Mouse (Mus musculus) cerebellum, adult 2 months (tissue): ENCODE measurements around the gene Gm28729.

ENCODE experiments used
- CTCF ChIP-seq: fragments of 200-500 bp; IDR thresholded peaks from 2 replicates; pipeline ENCODE4 v1.5.1; 2011; ENCODE audit warnings: low read depth, mild to moderate bottlenecking, control low read depth, low read length, moderate library complexity, borderline replicate concordance; ENCODE audit not compliant: insufficient read depth
- POLR2A ChIP-seq: fragments of 200-500 bp; IDR thresholded peaks from 2 replicates; pipeline ENCODE4 v1.6.1; 2011; ENCODE audit warnings: low read length, control low read depth, borderline replicate concordance; ENCODE audit not compliant: insufficient read depth

- TF ChIP-seq CTCF (no peak), POLR2A (no peak)
Observed at GRCm38 (mm10) chr9:96538916-96539315, 13.9 kb upstream of the Gm28729 start.
